Mouse (Mus musculus) thymus, adult 2 months (tissue): ENCODE data around the gene Col26a1.

Experiments
- CTCF ChIP-seq: fragments of 200-500 bp; IDR thresholded peaks from 2 replicates; pipeline ENCODE4 v1.5.1; 2012; ENCODE audit warnings: mild to moderate bottlenecking, control low read depth, low read length, moderate library complexity, borderline replicate concordance; ENCODE audit not compliant: control insufficient read depth, poor library complexity, insufficient read depth; ENCODE audit errors: extremely low read depth
- POLR2A ChIP-seq: fragments of 200-500 bp; IDR thresholded peaks from 2 replicates; pipeline ENCODE4 v1.6.1; 2012; ENCODE audit warnings: mild to moderate bottlenecking, low read length, control low read depth, moderate library complexity; ENCODE audit not compliant: control insufficient read depth, poor library complexity, insufficient read depth; ENCODE audit errors: extremely low read depth

DNA sequence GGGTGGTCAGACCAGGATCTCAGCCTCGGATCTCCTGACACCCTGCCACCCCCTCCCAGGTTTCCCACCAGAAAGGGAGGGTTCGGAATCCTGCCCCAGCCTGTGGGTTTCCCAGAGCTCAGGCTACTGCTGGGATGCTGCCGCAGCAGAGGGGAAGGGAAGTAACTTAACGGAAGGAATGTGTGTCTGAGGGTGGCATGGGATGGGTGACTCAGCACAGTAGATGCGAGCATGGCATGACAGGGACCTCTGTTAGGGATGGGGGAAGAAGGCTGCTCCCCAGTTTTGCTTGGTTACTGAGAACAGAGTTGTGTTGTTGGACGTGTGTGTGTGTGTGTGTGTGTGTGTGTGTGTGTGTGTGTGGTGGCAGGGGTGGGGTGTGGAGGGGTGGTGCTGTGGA, 122.7 kb downstream of the Col26a1 start:
- TF ChIP-seq CTCF = no peak
- TF ChIP-seq POLR2A = no peak
